Mouse (Mus musculus) lung, postnatal 0 days (tissue): ENCODE measurements at regions not wholly inside any gene's neighbourhood (a gene's known extent, or its start where the extent isn't known, plus 50 kb on each side); places are given as distances from the start of the nearest gene placed in this dataset.

Source experiments
- CTCF ChIP-seq: IDR thresholded peaks from 2 replicates; pipeline ENCODE4 v1.5.1; 2016; ENCODE audit warnings: antibody characterized with exemption, mild to moderate bottlenecking
- EP300 ChIP-seq: IDR thresholded peaks from 2 replicates; pipeline ENCODE4 v1.6.1; 2016; ENCODE audit warnings: antibody characterized with exemption, mild to moderate bottlenecking, control low read depth

DNA sequence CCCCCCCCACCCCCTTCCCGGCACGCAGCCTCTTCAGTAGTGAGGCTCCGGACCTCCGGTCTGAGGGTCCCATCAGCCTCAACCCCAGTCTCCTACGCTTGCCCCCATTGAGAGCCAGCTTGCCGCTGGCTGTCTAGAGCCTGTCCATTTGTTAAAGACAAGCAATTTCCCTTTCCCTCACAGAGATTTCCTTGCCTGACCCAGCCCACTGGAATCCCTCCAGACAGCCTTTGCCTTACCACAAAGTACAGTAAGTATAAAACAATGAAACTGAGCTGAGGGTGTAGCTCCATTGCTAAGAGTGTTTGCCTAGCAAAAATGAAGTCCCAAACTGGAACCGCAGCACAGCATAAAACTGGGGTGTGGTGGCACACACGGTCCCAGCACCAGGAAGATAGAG lies 252.4 kb upstream of the Jarid2 start:
- TF ChIP-seq CTCF (no peak), EP300 (no peak)
